Mouse (Mus musculus): ENCODE data around the gene Ncf2.
"Not testable (repeated sequence)": the region's sequence is repeated elsewhere in the genome, so short reads cannot be mapped to it uniquely, and the experiment has no call there.

The Ncf2 gene

GRCm38 (mm10) chr1:152799897-152800296, at the start of gene Ncf2:
TSS of gene Ncf2 (plus strand) at chr1:152800194.
- no peak for DNase-seq

DNA sequence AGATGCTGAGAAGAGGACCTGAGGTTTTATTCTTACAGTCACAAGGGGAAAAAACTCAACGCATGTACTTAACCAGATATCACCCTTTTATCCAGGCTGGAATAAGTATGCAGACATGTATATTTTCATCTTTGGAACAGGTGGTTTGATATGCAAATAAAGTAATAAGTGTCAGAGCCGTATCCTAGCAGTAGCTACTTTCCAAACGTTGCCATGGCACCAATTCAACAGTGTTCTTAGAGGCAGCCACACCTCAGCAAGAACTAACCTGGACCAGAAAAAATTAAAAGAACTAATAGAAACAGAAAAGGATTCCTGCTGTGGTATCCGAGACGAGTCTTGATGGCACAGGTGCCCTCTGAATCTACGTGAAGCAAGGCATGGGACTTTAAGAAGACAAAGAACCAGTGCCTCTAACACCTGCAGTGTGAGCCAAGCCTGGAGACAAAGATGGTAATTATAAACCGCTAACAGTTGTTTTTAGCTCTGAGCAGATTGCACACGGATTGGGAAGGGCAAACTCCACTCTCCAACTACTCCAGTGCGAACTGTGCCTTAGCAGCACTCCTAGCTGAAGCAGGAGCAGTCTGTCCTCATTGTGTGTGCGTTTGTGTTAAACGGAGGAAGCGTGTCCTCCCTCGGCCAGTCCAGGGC, 49.6 kb upstream of the Ncf2 start, which contains the start of gene Apobec4:
Gene Apobec4, plus strand, starts transcription at position 240 of the 654 bp plus-strand sequence.
- DNase-seq = no peak

GRCm38 (mm10) chr1:152761791-152762190, 38.2 kb upstream of the Ncf2 start:
- no peak for DNase-seq

- DNase-seq = peak; percentile 98
Measured at GRCm38 (mm10) chr1:152766032-152766772, 33.8 kb upstream of the Ncf2 start, which contains the start of the genes Rgl1 and Arpc5. TSS of gene Rgl1 (minus strand) at chr1:152766351. TSS of gene Arpc5 (plus strand) at chr1:152766542.

DNA sequence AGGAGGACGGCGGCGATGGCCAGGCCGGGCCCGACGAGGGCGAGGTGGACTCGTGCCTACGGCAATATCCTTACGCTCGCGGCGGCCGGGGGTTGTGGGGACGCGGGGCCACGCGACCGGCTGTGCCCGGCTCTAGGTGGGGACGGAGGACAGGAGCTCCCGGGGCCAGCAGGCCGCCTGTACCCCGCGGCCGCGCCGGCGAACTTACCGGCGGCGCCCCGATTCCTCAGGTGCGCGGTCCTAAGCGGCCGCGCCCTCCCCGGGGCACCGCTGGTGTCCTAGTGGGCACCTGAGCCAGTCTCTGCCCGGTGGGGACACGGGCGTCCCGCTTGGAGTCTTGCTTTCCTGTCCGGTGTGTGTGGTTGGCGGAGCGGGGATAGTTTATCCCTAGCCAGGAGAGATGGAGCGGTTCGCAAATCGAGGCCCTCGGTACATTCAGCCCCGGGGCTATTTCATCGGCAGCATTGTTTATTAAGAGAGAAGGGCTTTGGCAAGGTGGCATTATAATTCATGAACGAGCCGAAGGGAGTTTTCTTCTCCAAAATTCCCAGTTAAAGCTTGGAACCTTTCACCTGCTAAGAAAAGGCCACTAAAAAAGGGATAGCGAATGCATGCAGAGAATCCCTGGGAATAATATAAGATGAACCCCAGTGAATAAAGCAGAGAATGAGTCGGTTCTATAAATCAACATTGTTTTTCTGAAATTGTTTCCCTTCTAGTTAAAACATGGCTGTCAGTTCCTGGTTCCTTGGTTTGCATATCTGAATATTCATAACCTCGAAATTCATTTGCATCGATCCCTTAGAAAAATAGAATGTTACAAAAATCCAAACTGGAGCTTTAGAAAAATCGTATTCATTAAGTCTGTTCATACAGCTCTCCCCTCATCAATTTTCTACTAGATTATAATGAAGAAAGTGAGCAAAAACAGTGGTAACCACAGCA, 32.9 kb upstream of the Ncf2 start:
- no peak for DNase-seq

DNA sequence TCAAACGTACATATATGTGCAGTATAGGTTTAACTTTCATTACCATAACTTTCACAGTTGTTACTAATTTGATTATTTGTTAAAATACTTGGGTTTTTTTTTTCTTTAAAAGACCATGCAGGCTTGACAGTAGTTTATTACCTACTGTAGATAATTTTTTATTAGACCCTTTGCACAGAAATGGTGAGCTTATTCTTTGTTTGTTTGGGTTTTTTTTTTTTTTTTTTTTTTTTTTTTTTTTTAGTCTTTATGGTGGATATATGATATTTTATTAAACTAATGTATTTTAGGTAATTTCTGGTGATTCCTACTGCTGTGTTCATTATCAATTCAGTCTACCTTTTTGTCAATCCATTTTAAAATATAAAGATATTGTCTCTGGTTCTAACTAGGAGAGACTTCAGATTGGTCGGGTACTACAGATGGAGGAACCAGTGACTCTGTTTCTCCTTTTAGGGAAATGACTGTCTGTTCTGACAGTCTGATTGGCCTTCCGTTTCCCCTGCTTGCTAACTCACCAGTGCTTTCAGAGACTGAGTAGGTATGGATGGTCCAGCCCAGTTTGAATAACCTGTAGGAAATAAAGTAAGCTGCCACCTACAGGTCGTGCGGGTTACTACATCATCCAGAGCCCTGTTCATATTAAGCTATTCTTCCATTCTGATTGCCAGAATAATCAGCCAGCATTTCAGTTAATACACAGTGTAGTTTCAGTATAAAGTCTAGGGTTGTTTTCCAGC, 32.1 kb upstream of the Ncf2 start:
- peak; percentile 84 for DNase-seq

DNA sequence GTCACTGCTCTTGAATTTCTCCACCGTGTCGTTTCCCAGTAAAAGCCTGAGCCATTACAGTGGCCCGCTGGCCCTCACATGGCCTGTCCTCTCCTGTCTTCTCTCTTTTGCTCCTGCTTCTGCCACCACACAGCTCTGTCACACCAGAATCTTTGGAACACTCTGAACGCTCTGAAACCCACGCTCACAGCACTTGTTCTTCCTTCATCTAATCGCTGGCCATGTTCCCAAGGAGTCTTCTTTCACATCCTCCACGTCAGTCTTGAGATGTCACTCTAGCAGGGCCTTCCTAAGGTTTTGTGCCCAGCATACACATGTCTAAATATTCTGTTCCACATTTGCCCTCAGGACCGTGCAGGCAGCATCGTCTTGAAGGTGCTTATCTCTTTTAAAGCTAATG, 29.0 kb upstream of the Ncf2 start:
- DNase-seq = no peak

DNA sequence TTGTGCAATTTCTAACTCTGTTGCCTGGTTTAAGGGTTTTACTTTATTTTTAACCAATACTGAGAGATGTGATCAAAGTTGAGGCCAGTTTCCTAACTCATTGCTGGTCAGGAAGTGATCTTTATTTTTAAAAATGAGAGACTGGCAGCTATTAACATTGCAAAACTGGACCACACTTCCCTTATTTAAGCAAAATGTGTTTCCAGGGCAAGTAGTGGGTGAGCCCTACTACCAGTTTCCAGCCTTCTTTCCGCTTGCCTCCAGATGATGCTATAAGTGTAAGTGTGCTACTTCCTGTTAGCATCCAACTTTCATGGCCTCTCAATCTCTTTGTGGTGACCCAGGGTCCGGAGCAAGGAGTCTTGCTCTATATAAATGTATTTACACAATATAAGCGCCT, 25.4 kb upstream of the Ncf2 start:
- DNase-seq = not testable (repeated sequence)

DNA sequence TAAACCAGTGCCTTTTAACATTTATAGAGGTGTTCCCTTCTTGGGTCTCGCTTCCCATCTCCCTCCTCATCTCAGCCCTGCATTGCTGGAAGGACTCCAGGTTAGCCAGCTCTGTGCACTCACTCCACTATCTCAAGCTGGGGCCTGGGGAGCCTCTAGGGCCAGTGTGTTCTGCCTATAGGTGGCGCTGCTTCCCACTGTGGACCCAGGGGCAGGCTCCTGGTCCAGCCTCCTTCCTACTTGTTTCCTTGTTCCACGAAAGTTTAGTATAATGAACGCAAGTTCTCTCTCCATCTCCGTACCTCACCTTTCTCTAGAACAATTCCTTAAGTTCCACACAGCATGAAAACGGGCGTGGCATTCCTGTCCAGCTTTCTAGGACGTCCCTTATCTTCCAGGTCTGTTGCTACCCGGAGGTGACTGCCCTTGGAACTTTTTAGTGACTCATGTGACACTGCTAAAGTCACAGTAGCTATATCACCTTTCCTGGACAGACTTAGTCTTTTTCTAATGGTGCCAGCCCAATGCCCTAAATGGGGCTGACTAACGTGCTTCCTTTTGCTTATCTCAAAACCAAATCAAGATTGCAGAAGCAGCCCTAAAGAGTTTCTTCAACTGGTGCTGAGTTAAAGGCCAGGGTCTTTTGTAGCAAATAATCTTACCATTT, 20.8 kb upstream of the Ncf2 start:
- peak; percentile 81 for DNase-seq

GRCm38 (mm10) chr1:152784620-152785019, 15.4 kb upstream of the Ncf2 start:
- no peak for DNase-seq

- not testable (repeated sequence) for DNase-seq
Measured at GRCm38 (mm10) chr1:152785446-152785845, 14.5 kb upstream of the Ncf2 start.

- DNase-seq = no peak
Measured at GRCm38 (mm10) chr1:152786953-152787352, 13.0 kb upstream of the Ncf2 start.

DNA sequence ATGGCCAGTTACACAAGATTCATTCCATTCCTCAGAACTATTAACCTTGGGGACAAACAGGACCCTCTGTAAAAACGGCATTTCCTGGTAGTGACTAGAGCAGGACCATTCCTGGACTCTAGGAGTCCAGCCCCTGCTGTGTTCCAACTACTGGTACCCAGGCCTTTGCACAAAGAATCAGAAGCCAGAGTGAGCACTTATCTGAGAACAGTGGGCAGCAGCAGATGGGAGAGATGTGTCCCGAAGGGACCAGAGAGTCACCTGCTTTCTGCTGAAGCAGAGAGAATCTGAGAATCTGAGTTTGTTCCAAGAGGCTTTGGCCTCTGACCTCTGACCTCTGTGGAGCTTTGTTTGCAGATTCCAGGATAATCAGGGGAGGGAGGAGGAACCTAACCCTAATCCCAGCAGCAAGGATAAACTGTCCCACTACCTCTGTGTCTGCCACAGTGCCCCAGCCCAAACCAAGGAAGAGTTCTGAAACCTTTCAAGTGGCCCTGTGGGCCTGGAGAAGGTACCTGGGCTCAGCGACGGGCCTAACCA, 11.8 kb upstream of the Ncf2 start:
- no peak for DNase-seq

GRCm38 (mm10) chr1:152790254-152790653, 9.7 kb upstream of the Ncf2 start:
- peak; percentile 65 for DNase-seq

DNA sequence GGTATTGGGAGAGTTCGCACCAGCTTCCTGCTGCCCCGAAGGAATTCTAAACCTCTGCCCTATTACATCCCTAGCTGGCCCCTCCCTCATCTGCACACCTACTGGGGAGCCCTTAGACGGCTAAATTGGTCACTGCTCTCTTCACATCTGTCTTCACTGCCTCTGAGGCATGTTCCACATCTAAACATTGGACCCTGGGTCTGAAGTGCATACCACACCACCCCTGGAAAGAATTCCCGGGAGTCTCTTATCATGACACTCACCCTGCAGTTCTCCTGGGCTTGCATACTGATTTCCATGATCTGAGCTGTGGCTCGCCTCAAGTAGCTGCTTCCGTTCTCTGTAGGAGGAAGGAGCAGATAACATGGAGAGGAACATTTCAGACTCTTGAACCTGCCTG, 9.2 kb upstream of the Ncf2 start:
- DNase-seq = no peak

DNA sequence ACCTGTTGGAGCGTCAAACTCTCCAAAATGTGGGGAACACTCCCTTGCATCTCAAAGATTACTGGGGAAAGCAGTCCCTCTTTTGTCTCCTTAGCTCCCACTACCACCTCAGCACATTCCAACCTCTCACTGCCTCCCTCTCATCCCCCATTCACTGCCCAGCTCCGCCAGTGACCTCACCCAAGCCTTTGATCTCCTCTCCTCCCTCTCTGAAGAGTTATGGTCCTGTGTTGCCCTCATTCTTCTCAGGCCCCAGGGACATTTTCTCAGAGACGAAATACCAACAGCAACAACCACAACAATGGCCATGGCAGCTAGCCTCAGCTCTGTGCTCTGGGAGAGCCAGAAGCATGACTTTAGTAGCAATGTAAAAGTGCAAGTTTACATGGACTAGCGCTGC, 8.7 kb upstream of the Ncf2 start:
- DNase-seq = no peak

- no peak for DNase-seq
Measured at GRCm38 (mm10) chr1:152792736-152793494, 7.1 kb upstream of the Ncf2 start.

DNA sequence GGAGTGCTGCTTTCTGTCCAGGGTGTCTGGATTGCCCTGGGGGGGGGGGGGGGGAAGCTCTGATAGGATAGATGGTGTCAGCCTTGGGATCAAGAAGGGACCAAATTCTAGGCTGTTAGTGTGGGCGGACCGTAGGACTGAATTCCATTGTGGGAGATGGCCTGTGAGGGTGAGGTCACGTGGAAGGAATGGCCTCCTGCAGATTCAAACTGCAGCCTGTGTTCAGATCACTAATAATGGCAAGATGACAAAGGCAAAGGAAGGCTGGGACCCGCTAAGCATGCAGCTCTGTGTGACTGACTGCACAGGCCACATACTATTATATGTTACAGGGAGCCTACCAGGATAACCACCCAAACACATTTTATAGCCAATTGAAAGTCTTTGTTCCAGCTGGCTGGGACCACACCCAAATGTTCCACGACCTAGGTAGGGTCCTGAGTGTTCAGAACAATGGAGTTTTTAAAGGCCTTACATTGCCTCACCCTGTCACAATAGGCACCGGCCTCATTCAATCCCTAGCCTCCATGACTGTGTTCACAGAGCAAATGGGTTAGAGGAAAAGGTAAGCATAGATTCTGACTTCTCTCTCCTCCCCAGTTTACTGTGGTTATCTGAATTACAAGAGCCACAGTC, 6.4 kb upstream of the Ncf2 start:
- no peak for DNase-seq

DNA sequence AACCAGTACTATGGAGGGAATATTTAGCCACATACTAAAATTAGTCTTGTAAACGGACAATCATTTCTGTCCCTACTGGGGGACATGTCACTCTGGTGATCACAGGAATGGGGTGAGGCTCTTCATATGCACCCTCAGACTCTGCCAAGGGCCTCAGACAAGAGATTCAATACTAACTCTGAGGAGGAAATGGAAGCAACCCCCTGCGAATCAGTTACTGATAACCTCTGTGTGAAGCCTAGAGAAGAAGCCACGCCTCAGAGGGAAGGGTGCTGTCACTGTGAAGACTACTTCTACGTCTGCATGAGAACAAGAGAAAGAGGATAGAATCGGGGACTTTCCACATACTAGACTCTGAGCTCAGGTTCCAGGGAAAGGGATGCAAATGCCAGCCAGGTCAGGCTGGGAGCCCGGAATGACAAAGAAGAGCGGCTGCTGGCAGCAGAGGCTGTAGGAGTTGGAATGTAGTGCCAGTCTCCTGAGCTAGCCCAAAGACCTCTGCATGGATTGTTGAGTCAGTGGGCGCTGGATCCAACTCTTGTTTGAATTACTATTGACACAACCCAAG, 4.2 kb upstream of the Ncf2 start:
- no peak for DNase-seq

DNA sequence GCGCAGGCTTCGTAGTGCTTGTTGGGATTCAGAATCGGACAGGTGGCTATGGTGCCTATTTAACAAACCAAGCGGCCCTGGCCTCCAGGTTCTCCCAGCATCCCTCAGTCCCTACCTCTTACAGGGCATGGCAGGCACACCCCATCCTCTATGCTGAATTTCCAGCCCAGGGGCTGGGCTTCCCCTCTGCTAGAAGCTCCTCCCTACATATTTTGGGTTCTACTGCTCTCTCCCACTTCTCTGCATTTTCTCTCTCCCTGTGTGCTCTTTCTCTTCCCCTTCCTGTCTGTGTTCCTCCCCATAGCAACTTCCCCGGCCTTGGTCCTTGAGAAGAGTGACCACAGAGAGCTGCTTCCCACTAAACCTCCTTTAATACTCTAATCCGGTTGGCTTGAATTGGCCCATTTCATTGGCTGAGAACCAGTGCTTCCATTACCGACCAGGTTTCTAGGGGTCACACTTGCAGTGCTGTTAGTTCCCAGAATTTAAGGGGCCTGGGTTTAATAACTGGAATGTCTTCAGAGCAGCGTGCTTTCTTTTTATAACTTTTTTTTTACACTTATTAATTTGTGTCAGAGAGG, 3.2 kb upstream of the Ncf2 start:
- no peak for DNase-seq

Measured in thymus, postnatal 4 days (tissue).